Mouse (Mus musculus) gastrocnemius, adult 2 months (tissue): ENCODE measurements around the gene Gpn1. TPM values are rescaled to one million over a fixed set of nuclear protein-coding genes. Genes with fewer than 3 reads are reported as not detected.

Source experiments
- DNase-seq: peaks from one replicate; pipeline ENCODE4 v3.0.0; 2022
- H3K27ac ChIP-seq: fragments of 200-600 bp; 2 replicates; pipeline ENCODE4 v1.8.1; 2022; ENCODE audit warnings: mild to moderate bottlenecking
- H3K4me3 ChIP-seq: fragments of 200-600 bp; 2 replicates; pipeline ENCODE4 v1.8.1; 2022; ENCODE audit warnings: mild to moderate bottlenecking, moderate library complexity
- CTCF ChIP-seq: fragments of 200-600 bp; IDR thresholded peaks from 2 replicates; pipeline ENCODE4 v1.8.1; 2022; ENCODE audit warnings: antibody characterized with exemption, mild to moderate bottlenecking, moderate library complexity
- intact Hi-C: fragments of 180-260 bp; cut with DNase I; formaldehyde crosslinking; loops from one replicate; pipeline ENCODE4 v1.15.1; 2025
- long read RNA-seq, 2 experiments: library from polyadenylated mRNA; stranded (forward); transcript quantifications; one replicate each; pipeline ENCODE4 v2.0.0; 2021
- total RNA-seq, 2 experiments: library from RNA; stranded (reverse); gene quantifications; 2 replicates each; pipeline ENCODE4 v1.2.3; 2021

Gene Gpn1
- total RNA-seq, result 10 to 100 TPM; 16.7 to 18.7 TPM
- long read RNA-seq, experiment 1, transcript Gpn1-201 (14 exons, 3,144 nt), result major isoform, 65 of 74 reads
- long read RNA-seq, experiment 1, partial matches to known transcripts, result 1 of 74 reads
- long read RNA-seq, experiment 1, other reads (novel, unspliced or antisense), result 8 of 74 reads
- long read RNA-seq, experiment 2, transcript Gpn1-201 (14 exons, 3,144 nt), result major isoform, 61 of 68 reads
- long read RNA-seq, experiment 2, partial matches to known transcripts, result 2 of 68 reads
- long read RNA-seq, experiment 2, other reads (novel, unspliced or antisense), result 5 of 68 reads

- TF ChIP-seq CTCF, result no peak
- intact Hi-C loops, result no loop called here
- DNase-seq, result peak; percentile 94
- Histone ChIP-seq H3K27ac (peak within 1 kb of the TSS; percentile 73), H3K4me3 (peak within 1 kb of the TSS; percentile 82)
Observed at GRCm38 (mm10) chr5:31494513-31495297, at the start of gene Gpn1. Gene Gpn1 (plus strand): TSS chr5:31494741.

- no peak for TF ChIP-seq CTCF
- H3K27ac ChIP-seq, result peak overlapping the region; percentile 86
- DNase-seq, result no peak
- intact Hi-C loops, result no loop called here
- peak overlapping the region; percentile 85 for H3K4me3 ChIP-seq
Observed at GRCm38 (mm10) chr5:31451336-31451735, 43.2 kb upstream of the Gpn1 start.

GRCm38 (mm10) chr5:31451878-31452561 is 42.5 kb upstream of the Gpn1 start, which contains the start of gene Zfp512:
Gene Zfp512 (plus strand): TSS chr5:31452431.
- no peak for TF ChIP-seq CTCF
- intact Hi-C loops, result no loop called here
- H3K27ac ChIP-seq, result peak within 1 kb of the TSS; percentile 86
- peak within 1 kb of the TSS; percentile 85 for H3K4me3 ChIP-seq
- peak; percentile 94 for DNase-seq

GRCm38 (mm10) chr5:31452562-31452878 is 42.0 kb upstream of the Gpn1 start:
- intact Hi-C loops, result no loop called here
- Histone ChIP-seq H3K27ac (peak overlapping the region; percentile 86), H3K4me3 (peak overlapping the region; percentile 85)
- TF ChIP-seq CTCF, result no peak
- no peak for DNase-seq

GRCm38 (mm10) chr5:31452886-31453410 is 41.6 kb upstream of the Gpn1 start:
- DNase-seq, result no peak
- intact Hi-C loops, result no loop called here
- H3K27ac ChIP-seq, result peak overlapping the region; percentile 86

GRCm38 (mm10) chr5:31467798-31468197 is 26.7 kb upstream of the Gpn1 start:
- intact Hi-C loops, result no loop called here
- no peak overlapping the region for H3K4me3 ChIP-seq
- no peak for DNase-seq
- no peak for TF ChIP-seq CTCF
- H3K27ac ChIP-seq, result no peak overlapping the region

More at GRCm38 (mm10) chr5:31452886-31453410, 41.6 kb upstream of the Gpn1 start:
- no peak for TF ChIP-seq CTCF
- peak overlapping the region; percentile 85 for H3K4me3 ChIP-seq

GRCm38 (mm10) chr5:31469711-31470110 is 24.8 kb upstream of the Gpn1 start:
- no peak for TF ChIP-seq CTCF
- H3K4me3 ChIP-seq, result no peak overlapping the region
- DNase-seq, result no peak
- intact Hi-C loops, result no loop called here
- H3K27ac ChIP-seq, result no peak overlapping the region; the same call in 1 of the 2 replicates

GRCm38 (mm10) chr5:31470334-31470733 is 24.2 kb upstream of the Gpn1 start:
- Histone ChIP-seq H3K27ac (peak overlapping the region; percentile 46; the same call in 1 of the 2 replicates), H3K4me3 (no peak overlapping the region)
- peak; percentile 53 for DNase-seq
- TF ChIP-seq CTCF, result peak; percentile 67
- intact Hi-C loops, result no loop called here

GRCm38 (mm10) chr5:31480536-31480935 is 14.0 kb upstream of the Gpn1 start:
- Histone ChIP-seq H3K27ac (no peak overlapping the region), H3K4me3 (no peak overlapping the region)
- DNase-seq, result no peak
- no peak for TF ChIP-seq CTCF
- intact Hi-C loops, result no loop called here

GRCm38 (mm10) chr5:31485440-31485839 is 9.1 kb upstream of the Gpn1 start, which contains the start of gene 4930548H24Rik:
Gene 4930548H24Rik (plus strand): TSS chr5:31485740.
- Histone ChIP-seq H3K27ac (no peak within 1 kb of the TSS), H3K4me3 (no peak within 1 kb of the TSS)
- TF ChIP-seq CTCF, result no peak
- DNase-seq, result no peak
- intact Hi-C loops, result no loop called here

GRCm38 (mm10) chr5:31487889-31488288 is 6.7 kb upstream of the Gpn1 start:
- Histone ChIP-seq H3K4me3 (no peak overlapping the region), H3K27ac (no peak overlapping the region)
- intact Hi-C loops, result no loop called here
- TF ChIP-seq CTCF, result no peak
- no peak for DNase-seq

GRCm38 (mm10) chr5:31489116-31489769 is 5.3 kb upstream of the Gpn1 start:
- DNase-seq, result no peak
- no peak overlapping the region for H3K27ac ChIP-seq
- intact Hi-C loops, result no loop called here
- no peak for TF ChIP-seq CTCF
- no peak overlapping the region for H3K4me3 ChIP-seq
